Mouse (Mus musculus) left cerebral cortex, adult 11 months (tissue): ENCODE data around the gene Slc25a42.

Experiments used
- DNase-seq: peaks from one replicate; pipeline ENCODE4 v3.0.0; 2022; ENCODE audit warnings: low spot score

Gene Slc25a42

GRCm38 (mm10) chr8:70170748-70171147 is 41.4 kb downstream of the Slc25a42 start:
- DNase-seq, result no peak

GRCm38 (mm10) chr8:70170116-70170515 is 42.0 kb downstream of the Slc25a42 start:
- no peak for DNase-seq

GRCm38 (mm10) chr8:70166504-70167110 is 45.5 kb downstream of the Slc25a42 start:
- no peak for DNase-seq

- no peak for DNase-seq
These were observed 48.8 kb downstream of the Slc25a42 start for GRCm38 (mm10) chr8:70163316-70163715.

GRCm38 (mm10) chr8:70160015-70160414 is 52.1 kb downstream of the Slc25a42 start:
- no peak for DNase-seq

GRCm38 (mm10) chr8:70159211-70159610 is 52.9 kb downstream of the Slc25a42 start:
- DNase-seq, result no peak

GRCm38 (mm10) chr8:70158069-70158853 is 53.8 kb downstream of the Slc25a42 start:
- no peak for DNase-seq

- no peak for DNase-seq
These were observed 54.8 kb downstream of the Slc25a42 start for GRCm38 (mm10) chr8:70157240-70157800.

GRCm38 (mm10) chr8:70152537-70153257 is 59.4 kb downstream of the Slc25a42 start:
- DNase-seq, result no peak

GRCm38 (mm10) chr8:70150158-70150557 is 61.9 kb downstream of the Slc25a42 start:
- no peak for DNase-seq

- no peak for DNase-seq
These were observed 64.2 kb downstream of the Slc25a42 start for GRCm38 (mm10) chr8:70147678-70148607.

- no peak for DNase-seq
These were observed 72.1 kb downstream of the Slc25a42 start for GRCm38 (mm10) chr8:70139981-70140380.

- peak; percentile 97 for DNase-seq
These were observed 72.9 kb downstream of the Slc25a42 start, which contains the start of the genes Rfxank, Borcs8 and Mef2b for GRCm38 (mm10) chr8:70139026-70139857. Rfxank (minus strand) TSS chr8:70139154. Borcs8 (plus strand) TSS chr8:70139499. Mef2b (plus strand) TSS chr8:70139711.

- no peak for DNase-seq
These were observed 74.2 kb downstream of the Slc25a42 start for GRCm38 (mm10) chr8:70137890-70138289.

- no peak for DNase-seq
These were observed 75.5 kb downstream of the Slc25a42 start for GRCm38 (mm10) chr8:70136591-70136990.

- DNase-seq, result no peak
These were observed 77.2 kb downstream of the Slc25a42 start for GRCm38 (mm10) chr8:70134931-70135330.
